Mouse (Mus musculus) brain, embryonic 14.5 days (tissue): ENCODE measurements around the gene Prss43. TPM values are rescaled to one million over a fixed set of nuclear protein-coding genes. Genes with fewer than 3 reads are reported as not detected.
A peak's percentile ranks its signal among the peaks of the same experiment; 100 is the strongest.

Experiments used
- DNase-seq: peaks from one replicate; pipeline ENCODE4 v3.0.0-alpha.2; 2011; ENCODE audit warnings: low read depth
- CTCF ChIP-seq: fragments of 200-500 bp; IDR thresholded peaks from 2 replicates; pipeline ENCODE4 v1.5.1; 2012; ENCODE audit warnings: inconsistent platforms, mild to moderate bottlenecking, moderate library complexity, borderline replicate concordance; ENCODE audit not compliant: insufficient read depth, insufficient read length; ENCODE audit errors: extremely low read depth
- POLR2A ChIP-seq: fragments of 200-500 bp; IDR thresholded peaks from 2 replicates; pipeline ENCODE4 v1.6.1; 2012; ENCODE audit warnings: mild to moderate bottlenecking, inconsistent platforms, borderline replicate concordance; ENCODE audit not compliant: poor library complexity, insufficient read depth, insufficient read length, severe bottlenecking; ENCODE audit errors: extremely low read depth
- polyA plus RNA-seq: library from polyadenylated mRNA; depleted of rRNA; stranded (reverse); fragments of >200 nt; gene quantifications from 2 replicates; pipeline ENCODE4 v1.2.3, GENCODE M21; 2012

The Prss43 gene
- polyA plus RNA-seq, 1 experiment: not detected

GRCm38 (mm10) chr9:110849162-110849561, 22.7 kb downstream of the Prss43 start:
- TF ChIP-seq CTCF: no peak
- no peak for TF ChIP-seq POLR2A
- DNase-seq: no peak

GRCm38 (mm10) chr9:110855903-110856302, 29.4 kb downstream of the Prss43 start:
- DNase-seq: no peak
- TF ChIP-seq POLR2A: no peak
- TF ChIP-seq CTCF: no peak

- TF ChIP-seq CTCF (no peak), POLR2A (no peak)
- DNase-seq: no peak
Observed at GRCm38 (mm10) chr9:110856920-110857319, 30.4 kb downstream of the Prss43 start.

GRCm38 (mm10) chr9:110857781-110858472, 31.4 kb downstream of the Prss43 start, which contains the start of gene Prss50:
Gene Prss50 (plus strand): TSS chr9:110857967.
- no peak for DNase-seq
- TF ChIP-seq POLR2A: no peak
- TF ChIP-seq CTCF: peak; percentile 54

GRCm38 (mm10) chr9:110858523-110858922, 32.0 kb downstream of the Prss43 start:
- DNase-seq: no peak
- no peak for TF ChIP-seq CTCF
- no peak for TF ChIP-seq POLR2A

GRCm38 (mm10) chr9:110858967-110859596, 32.6 kb downstream of the Prss43 start:
- DNase-seq: no peak
- TF ChIP-seq CTCF (no peak), POLR2A (no peak)

- no peak for TF ChIP-seq POLR2A
- peak; percentile 72; the same call in 1 of the 2 replicates for TF ChIP-seq CTCF
- DNase-seq: peak; percentile 53
Observed at GRCm38 (mm10) chr9:110871030-110871429, 44.5 kb downstream of the Prss43 start.

- TF ChIP-seq POLR2A (no peak), CTCF (0 out of 2 replicates have a peak, but pooled peaks have one; percentile 4)
- DNase-seq: peak; percentile 90
Observed at GRCm38 (mm10) chr9:110873681-110874659, 47.5 kb downstream of the Prss43 start.

- TF ChIP-seq CTCF (no peak), POLR2A (no peak)
- DNase-seq: no peak
Observed at GRCm38 (mm10) chr9:110874660-110875191, 48.2 kb downstream of the Prss43 start.

- DNase-seq: no peak
- no peak for TF ChIP-seq POLR2A
- no peak for TF ChIP-seq CTCF
Observed at GRCm38 (mm10) chr9:110875288-110875695, 48.8 kb downstream of the Prss43 start.
